Mouse (Mus musculus) liver, embryonic 16.5 days (tissue): ENCODE measurements around the gene Gm21775. TPM values are rescaled to one million over a fixed set of nuclear protein-coding genes. Genes with fewer than 3 reads are reported as not detected.
"Not testable (repeated sequence)": the region's sequence is repeated elsewhere in the genome, so short reads cannot be mapped to it uniquely, and the experiment has no call there.

Experiments
- ATAC-seq: fragments of 200-750 bp; cut with Nextera tagmentation; 2 replicates; pipeline ENCODE4 v1.8.0; 2017; ENCODE audit warnings: low read depth, mild to moderate bottlenecking, moderate number of reproducible peaks, moderate library complexity
- H3K27ac ChIP-seq: fragments of 300-500 bp; sonication (generic); 2 replicates; pipeline ENCODE4 v1.5.1; 2014; ENCODE audit warnings: mild to moderate bottlenecking, low read length
- H3K27me3 ChIP-seq: fragments of 300-500 bp; sonication (generic); 2 replicates; pipeline ENCODE4 v1.6.1; 2014; ENCODE audit warnings: low read depth, low read length, mixed read lengths; ENCODE audit not compliant: control insufficient read depth, insufficient read depth
- H3K36me3 ChIP-seq: fragments of 300-500 bp; sonication (generic); 2 replicates; pipeline ENCODE4 v1.6.1; 2014; ENCODE audit warnings: mild to moderate bottlenecking; ENCODE audit not compliant: control insufficient read depth, insufficient read depth
- H3K4me1 ChIP-seq: fragments of 300-500 bp; sonication (generic); 2 replicates; pipeline ENCODE4 v1.6.1; 2014; ENCODE audit warnings: low read depth, low read length, mixed read lengths; ENCODE audit not compliant: control insufficient read depth
- H3K4me2 ChIP-seq: fragments of 300-500 bp; sonication (generic); 2 replicates; pipeline ENCODE4 v1.6.1; 2014; ENCODE audit warnings: low read depth, low read length, mixed read lengths
- H3K4me3 ChIP-seq: fragments of 300-500 bp; sonication (generic); 2 replicates; pipeline ENCODE4 v1.5.1; 2014; ENCODE audit warnings: low read depth, mild to moderate bottlenecking, low read length
- H3K9ac ChIP-seq: fragments of 300-500 bp; sonication (generic); 2 replicates; pipeline ENCODE4 v1.6.1; 2014; ENCODE audit warnings: low read depth, low read length
- H3K9me3 ChIP-seq: fragments of 300-500 bp; sonication (generic); replicated peaks from 2 replicates; pipeline ENCODE4 v1.6.1; 2016; ENCODE audit warnings: low read length; ENCODE audit not compliant: control insufficient read depth
- WGBS: fragments of 180-500 bp; shearing (Covaris S2); extraction: QIAGEN DNeasy Blood & Tissue Kit; methylation state at CpG from one replicate; pipeline ENCODE4 v1.1.7; 2014; ENCODE audit not compliant: insufficient replicate concordance; 5-methylcytosine and 5-hydroxymethylcytosine counted together
- polyA plus RNA-seq: library from polyadenylated mRNA; unstranded; fragments of >200 nt; fragmentation: Nextera tagmentation; extraction: Ambion mirVana; gene quantifications from 2 replicates; pipeline ENCODE4 v1.2.1, GENCODE M21; 2015

Gene Gm21775
- not detected in 2 replicates for polyA plus RNA-seq

- WGBS: no CpG with 5 or more reads among the region's 5 CpGs
- H3K9me3 ChIP-seq, H3K27me3 ChIP-seq, H3K27ac ChIP-seq, H3K4me1 ChIP-seq, H3K9ac ChIP-seq, H3K4me3 ChIP-seq, H3K36me3 ChIP-seq, ATAC-seq, H3K4me2 ChIP-seq: not testable (repeated sequence)
Observed at GRCm38 (mm10) chrY:10553153-10553552, at the start of gene Gm21775. Gm21775 (plus strand) TSS chrY:10553453.

DNA sequence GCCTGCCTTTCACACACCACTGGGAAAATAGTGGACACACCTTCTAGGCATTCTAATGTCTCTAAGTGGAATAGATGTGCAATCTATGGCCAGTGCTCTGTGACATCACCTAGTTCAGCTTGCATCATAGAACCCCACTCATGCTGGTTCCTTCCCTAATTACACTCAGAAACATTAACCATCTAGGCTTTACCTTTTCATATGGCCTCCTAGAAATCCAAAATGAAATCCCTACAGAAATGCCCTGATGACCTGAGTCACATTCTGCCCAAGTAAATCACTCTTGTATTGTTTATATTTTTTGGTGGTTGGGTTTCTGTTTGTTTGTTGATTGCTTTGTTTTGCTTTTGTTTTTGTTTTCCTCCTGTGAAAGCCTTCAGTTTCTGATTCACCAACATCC lies 17.3 kb upstream of the Gm21775 start, which contains the start of gene Gm20737:
TSS of gene Gm20737 (minus strand) at position 101 of the 400 bp plus-strand sequence.
- H3K4me2 ChIP-seq, H3K9ac ChIP-seq, H3K9me3 ChIP-seq, ATAC-seq, H3K36me3 ChIP-seq, H3K4me3 ChIP-seq, H3K27ac ChIP-seq, H3K4me1 ChIP-seq, H3K27me3 ChIP-seq: not testable (repeated sequence)

Other genes starting within 250 kb of the Gm21775 start
- not detected in 2 replicates for gene Gm20834, start 228.9 kb upstream of the Gm21775 start, polyA plus RNA-seq
- not detected in 2 replicates for gene Gm28510, start 140.7 kb upstream of the Gm21775 start, polyA plus RNA-seq
- gene Gm20737, start 17.4 kb upstream of the Gm21775 start, polyA plus RNA-seq: not detected in 2 replicates
- gene Gm21900, start 62.9 kb downstream of the Gm21775 start, polyA plus RNA-seq: not detected in 2 replicates
- not detected in 2 replicates for gene Gm20777, start 199.0 kb downstream of the Gm21775 start, polyA plus RNA-seq